Mouse (Mus musculus) urinary bladder, postnatal 4 days (tissue): ENCODE results near the gene Gpc1.

Experiments used
- DNase-seq, 2 experiments: peaks; one replicate each; pipeline ENCODE4 v3.0.0; 2021 to 2022; ENCODE audit warnings: low spot score in 2 of 2

The Gpc1 gene

DNA sequence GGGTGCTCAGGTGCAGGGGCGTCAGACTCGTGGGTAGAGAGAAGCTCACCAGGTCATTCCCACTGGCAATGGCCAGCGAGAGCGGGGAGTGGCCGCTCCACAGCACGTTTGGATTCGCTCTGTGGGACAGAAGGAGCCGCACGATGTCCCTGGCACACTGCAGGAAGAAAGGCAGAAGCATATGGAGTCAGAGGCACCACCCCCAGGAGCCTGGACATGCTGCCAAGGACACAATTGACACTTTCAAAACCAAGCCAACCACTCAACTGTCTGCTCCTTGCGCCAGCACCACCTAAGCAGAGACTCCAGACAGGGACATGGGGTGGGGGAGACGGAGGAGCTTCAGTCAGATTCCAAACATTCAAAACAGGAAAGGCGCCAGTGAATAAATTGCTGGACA is 47.8 kb downstream of the Gpc1 start:
- no peak for DNase-seq

DNA sequence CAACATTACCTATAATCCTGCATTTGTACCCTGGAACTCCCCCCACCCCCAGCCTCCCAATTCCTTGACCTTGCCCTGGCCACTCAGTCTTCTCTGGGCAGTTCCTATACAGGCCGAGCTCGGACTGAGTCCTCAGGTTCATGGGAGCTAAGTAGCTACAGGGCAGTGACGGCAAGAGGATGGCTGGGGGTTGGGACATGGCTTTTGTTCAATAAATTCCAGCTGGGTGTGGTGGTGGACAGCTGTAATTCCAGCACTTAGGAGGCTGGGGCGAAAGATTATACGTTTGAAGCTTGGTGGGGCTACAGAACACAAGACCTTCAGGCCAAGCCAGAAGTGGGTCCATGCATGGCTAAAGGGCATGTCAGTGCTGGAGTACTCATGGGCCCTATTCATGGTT is 48.7 kb downstream of the Gpc1 start:
- no peak for DNase-seq

DNA sequence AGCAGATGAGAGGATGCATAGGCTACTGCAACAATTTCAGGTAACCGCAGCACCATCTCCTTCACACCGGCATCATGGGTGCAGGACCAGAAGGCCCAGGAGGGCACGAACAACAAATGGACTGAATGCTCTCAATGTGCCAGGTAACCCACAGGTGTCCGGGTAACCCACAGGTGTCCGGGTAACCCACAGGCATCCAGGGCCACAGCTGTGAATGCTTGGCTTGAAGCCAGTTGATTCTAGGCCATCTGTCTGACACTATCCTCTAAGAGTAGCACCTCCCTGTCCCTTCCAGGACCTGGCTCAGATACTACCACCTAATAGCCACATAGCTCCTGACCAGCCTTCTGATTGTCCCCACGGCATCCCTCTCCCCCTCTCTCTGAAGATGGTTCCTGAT is 50.5 kb downstream of the Gpc1 start:
- no peak for DNase-seq

DNA sequence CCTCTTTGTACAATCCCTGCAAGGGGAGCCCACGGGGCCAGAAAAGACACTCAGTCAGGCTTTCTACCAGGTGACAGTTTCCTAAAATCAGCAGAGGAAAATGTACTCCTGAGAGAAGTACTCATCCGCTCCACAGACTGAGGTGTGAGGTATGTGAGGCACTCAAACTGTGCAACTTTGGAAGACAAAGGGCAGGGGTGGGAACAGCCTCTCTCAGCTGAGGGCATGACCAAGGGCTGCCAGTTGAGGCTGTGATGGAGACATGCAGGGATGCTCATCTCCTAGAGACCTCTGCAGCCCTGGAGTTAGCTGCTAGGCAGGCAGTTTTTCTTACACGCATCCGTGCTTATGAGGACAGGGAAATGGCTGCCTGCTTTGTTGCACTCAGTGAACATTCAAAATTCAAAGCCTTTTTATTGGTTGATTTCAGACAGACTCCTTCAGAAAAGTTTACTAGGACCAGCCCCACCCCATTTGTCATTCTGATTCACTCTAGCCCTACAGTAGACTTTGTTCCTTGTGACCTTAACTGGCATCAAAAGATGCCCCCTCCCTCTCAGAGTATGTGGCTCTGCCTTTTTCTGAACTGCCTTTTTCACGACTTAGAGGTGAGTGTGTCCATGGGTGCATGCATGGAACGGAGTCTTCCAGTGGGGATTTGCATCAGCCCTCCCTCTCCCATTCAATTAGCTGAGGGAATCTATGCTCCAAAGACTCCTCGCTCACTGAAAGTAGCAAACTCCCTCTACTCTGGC is 57.6 kb downstream of the Gpc1 start:
- DNase-seq = no peak

DNA sequence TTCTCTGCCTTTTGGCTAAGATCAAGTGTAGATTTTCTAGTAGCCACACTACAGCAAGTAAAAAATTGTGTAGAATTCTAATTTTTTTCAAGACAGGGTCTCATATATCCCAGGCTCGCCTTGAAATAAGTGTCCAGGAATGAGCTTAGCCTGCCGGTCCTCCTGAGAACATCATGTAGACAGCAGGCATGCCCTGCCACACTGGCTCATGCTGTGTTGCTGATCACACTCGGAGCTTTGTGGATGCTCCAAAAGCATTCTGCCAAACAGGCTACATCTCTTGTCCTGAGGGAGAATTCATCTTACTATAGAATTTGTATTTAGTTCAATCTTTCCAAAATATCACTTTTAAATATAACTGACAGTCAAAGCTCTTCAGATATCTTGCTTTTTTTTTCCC is 61.3 kb downstream of the Gpc1 start:
- DNase-seq = no peak

DNA sequence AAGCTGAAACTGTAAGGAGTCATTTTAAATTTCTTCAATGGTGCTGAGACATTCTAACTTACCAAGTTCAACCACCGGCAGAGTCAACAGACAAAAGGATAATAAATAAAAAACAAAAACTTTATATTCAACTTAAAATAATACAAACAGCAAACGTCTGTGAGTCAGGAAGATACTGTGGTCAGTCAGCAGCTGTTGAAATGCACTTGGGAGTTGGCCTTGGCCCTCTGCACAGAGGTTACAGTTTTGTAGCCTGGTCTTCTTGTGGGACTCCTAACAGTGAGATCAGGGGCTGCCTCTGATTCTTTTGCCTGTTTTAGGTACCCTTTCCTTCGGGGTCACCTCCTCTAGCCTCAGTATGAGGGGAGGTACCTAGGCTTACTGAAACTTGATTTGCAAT is 62.5 kb downstream of the Gpc1 start:
- DNase-seq = no peak

DNA sequence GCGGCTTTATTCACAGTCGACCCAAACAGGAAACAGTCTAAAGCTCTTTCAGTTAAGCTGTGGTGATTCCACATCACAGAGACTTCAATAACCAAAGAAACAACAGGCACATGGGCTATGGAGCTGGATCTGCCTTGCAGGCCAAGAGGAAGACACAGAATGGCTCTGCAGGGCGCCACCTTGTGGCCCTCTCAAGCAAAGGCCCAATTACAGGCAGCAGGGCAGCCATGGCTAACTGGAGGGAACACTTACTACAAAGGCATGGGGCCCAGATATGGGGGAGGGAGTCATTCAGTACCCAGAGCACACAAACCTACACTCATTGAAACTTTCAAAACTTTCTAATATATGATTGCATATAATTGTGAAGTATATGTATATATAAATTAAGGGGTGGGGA is 63.6 kb downstream of the Gpc1 start:
- DNase-seq = peak; percentile 65 to 74

DNA sequence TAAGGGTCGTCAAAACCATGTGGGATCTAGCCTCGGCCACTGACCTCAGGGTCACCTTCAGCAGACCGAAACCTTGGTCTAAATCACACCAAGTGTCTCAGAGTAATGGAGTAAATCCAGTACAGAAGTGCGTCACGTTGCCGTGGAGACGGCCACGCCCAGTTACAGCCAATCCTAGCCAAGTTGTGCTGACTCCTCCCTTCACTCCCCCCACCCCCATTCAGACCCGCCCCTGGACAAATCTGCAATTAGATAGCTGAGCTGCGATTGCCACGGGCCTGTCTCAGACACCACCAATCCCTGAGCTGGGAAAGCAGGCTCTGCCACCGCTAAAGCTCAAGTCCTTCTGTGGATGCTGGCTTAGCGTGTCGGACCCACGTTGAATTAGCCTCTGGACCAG is 71.3 kb downstream of the Gpc1 start, which contains the start of gene Ankmy1:
Gene Ankmy1 (minus strand): TSS at position 121 of the 400 bp plus-strand sequence.
- peak in 1 of 2 experiments; percentile 74 for DNase-seq

DNA sequence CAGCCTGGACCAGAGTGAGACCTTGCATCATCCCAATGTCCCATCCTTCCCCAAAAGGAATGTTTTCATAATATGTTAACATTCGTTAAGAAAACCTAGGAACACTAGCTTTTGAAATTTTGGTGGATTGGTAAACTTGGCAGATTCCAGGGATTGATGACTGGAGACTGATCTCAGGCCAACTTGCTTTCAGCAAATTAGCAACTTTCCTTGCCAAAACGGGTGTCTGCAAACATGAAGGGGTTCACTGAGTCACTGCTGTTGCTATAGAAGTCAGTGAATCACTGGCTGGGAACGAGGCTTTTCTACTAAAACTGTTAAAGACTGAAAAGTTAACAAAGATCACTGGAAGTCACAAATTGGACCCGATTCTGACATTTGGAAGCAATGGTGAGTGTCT is 72.2 kb downstream of the Gpc1 start:
- DNase-seq = no peak

DNA sequence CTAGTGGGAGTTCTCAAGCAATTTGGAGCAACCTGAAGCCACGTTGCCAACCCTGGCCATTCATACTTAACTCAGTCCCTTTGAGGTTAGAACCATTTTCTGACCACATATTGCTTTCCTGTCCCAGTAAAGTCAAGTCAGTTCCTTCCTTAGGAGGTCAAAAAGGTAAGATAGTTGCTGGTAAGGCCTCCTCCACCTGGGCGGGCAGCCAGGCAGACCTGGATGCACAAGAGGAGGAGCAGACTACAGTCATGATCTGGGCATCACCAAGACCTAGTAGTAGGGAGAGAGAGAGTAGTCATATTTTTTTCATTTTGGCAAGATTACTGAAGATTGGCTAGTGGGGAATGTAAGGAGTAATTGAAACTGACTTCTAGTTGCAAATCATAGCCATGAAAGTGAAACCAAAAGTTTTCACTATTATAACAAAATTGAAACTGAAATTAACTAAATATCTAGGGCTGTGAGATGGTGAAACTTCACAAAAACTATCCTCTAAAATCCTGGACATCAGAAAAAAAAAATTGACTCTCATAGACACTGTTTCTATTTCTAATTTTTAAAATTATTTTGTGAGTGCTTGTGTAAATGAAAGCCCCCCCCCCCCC is 74.4 kb downstream of the Gpc1 start:
- DNase-seq = no peak

DNA sequence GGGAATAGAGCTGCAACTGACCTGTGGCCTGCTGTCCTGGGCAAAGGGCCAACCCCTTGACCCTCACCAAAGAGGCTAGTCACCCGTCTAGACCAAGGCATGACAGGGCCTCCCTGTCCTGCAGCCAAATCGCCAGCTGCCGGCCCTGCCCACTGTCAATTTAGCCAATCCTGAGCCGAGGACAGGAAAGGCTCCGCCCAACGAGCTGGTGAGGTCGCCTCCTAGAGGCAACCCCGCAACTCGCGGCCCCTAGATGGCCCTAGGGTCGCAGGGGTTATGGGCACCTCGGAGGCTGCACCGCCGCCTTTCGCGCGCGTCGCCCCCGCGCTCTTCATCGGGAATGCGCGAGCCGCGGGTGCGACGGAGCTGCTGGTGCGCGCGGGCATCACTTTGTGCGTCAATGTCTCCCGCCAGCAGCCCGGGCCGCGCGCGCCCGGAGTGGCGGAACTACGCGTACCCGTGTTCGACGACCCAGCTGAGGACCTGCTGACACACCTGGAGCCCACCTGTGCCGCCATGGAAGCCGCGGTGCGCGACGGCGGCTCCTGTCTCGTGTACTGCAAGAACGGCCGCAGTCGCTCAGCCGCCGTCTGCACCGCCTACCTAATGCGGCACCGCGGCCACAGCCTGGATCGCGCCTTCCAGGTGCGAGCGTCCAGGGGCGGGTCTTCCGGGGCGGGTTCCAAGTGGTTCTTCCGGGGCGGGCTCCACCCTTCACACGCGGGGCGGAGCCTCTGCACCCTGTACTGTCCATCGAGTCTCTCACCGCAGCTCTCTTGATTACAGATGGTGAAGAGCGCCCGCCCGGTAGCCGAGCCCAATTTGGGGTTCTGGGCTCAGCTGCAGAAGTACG is 75.6 kb downstream of the Gpc1 start, which contains the start of gene Dusp28:
Gene Dusp28 (plus strand): TSS at position 203 of the 853 bp plus-strand sequence.
- peak; percentile 79 to 84 for DNase-seq

DNA sequence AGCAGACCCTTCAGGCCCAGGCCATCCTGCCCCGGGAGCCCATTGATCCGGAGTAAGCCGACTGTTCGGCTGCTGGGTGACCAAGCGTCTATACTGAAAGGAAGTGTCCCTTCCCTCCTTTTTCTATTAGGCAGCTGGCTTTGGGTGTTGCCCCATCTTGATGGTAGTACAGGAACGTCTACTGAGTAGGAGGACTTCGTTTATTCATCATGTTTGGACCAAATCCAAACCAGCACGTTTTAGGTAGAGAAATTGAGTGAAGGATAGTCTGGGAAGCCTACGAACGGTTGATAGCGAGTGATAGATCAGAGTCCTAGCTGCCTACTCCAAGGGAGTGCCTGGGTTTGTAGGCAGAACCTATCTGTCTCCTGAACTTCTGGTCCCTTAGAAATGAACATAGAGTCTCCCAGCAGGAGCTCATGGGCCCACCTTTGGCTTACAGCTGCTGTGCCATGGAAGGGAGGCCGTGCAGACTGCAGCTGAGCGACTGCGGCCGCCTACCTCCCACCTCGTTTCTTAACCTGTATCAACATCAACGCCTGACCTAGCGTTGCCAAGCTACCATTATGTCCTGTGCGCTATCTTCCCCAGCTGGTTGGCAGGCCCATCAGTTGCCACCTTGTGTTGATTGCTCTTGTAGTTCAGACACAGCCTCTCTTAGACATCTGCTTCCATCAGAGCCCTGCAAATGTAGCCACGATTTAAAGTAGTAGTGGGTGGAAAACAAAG is 76.4 kb downstream of the Gpc1 start:
- DNase-seq = no peak

DNA sequence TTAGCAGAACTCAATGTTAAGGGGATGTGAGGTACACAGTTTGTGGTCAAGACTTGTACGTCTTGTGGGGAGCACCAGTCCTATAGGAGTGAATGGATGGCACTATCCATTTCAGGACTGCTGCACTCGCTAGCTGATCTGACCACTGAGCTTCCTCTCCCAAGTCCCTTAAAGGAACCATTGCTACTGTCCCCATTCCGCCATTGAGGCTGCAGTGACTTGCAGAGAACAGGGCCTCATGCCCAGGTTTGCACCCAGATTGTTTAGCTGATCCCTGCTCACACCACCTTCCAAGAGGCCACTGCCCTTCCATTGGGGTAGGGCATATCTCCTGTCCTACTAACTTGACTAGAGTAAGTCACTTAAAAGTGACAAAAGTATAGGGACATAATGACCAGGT is 77.2 kb downstream of the Gpc1 start:
- DNase-seq = no peak

DNA sequence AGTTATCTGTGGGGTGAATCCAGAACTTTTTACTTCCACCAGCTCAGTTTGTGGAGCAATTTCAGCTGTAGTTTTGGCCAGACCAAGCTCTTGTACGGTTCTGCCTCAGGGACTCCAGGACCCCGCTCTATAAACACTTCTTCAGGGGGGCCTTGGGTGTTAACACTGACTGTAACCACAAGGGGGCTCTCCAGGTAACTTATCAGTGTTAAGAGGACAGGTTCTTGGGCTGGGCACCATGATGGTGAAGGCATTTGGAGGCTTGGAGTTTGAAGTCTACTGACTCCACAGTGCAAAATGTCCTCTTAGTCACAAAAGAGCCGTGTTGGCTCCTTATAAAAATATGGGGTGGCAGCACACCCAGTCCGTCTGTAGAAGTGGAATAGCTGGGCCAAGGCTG is 77.6 kb downstream of the Gpc1 start:
- DNase-seq = no peak
